Comparison of ENCODE assay signal across 11 mouse cellular contexts in the genomic region with DNA sequence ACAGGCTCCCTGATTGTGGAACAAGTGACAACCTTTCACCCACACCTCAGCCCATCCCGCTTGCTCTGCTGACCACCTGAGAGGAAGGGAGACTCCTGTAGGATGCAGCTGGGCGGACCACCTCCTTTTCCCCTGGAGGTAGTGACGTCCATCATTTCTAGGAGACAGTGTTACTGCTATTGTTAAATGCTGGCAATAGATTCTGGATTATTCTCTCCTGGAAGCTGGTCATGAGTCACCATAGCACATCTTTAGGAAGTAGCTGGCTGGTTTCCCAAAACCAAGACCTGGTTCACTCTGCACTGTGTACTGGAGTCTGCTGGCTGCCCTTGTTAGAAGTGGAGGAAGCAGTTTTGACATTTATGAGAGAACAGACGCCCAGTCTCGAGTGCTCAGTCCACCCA.
DNase-seq lines count a peak whose midpoint lies in the region; ATAC-seq and TF ChIP-seq lines count a peak whose summit lies in the region.
"Had no signal": no experiment of that assay in that cellular context is flagged by ENCODE, and none has a peak within 500 bp of the region (broad histone marks: within the 10 kb centered on the region; RNA-seq: fewer than 3 reads in every experiment).

No protein-coding gene starts in this region.

- H3K4me1 ChIP-seq in heart, embryonic 16.5 days (ENCODE audit: control insufficient read depth, insufficient read depth, low read length) = peaks cover 55% of the 10 kb centered on the region
- H3K4me1 ChIP-seq in hindbrain, postnatal 0 days (ENCODE audit: insufficient read depth, low read length) = peaks cover 7% of the 10 kb centered on the region

- DNase-seq in 3T3-L1 (ENCODE audit: low read depth, low spot score) (peak; percentile 76), 416B (ENCODE audit: low read depth) (peak; percentile 23)
- peak; percentile 56 to 83 for DNase-seq in kidney, postnatal 25 days
- DNase-seq in hindbrain, postnatal 0 days (ENCODE audit: low spot score) = no peak
- no peak for DNase-seq in right cerebral cortex, adult 18-20 months
- no peak for DNase-seq in left cerebral cortex, adult 8-10 months (ENCODE audit: low spot score in 2 of 2)
- DNase-seq: embryo, embryonic 11 days; midbrain, embryonic 14.5 days had no signal

- H3K4me2 ChIP-seq in heart, embryonic 16.5 days (ENCODE audit: low read depth, low read length) = no peak overlapping the region
- H3K4me2 ChIP-seq in hindbrain, postnatal 0 days (ENCODE audit: low read depth, low read length) = no peak overlapping the region

- ATAC-seq in heart, embryonic 16.5 days (replicated peaks; ENCODE audit: extremely low read depth, insufficient read depth, low FRiP score) = peak; percentile 69
- ATAC-seq in hindbrain, postnatal 0 days = no peak
- ATAC-seq: forebrain, embryonic 14.5 days; Patski had no signal

- no peaks in the 10 kb centered on the region for H3K27me3 ChIP-seq in heart, embryonic 16.5 days (ENCODE audit: control insufficient read depth, insufficient read depth, low read length)
- H3K27me3 ChIP-seq in hindbrain, postnatal 0 days (ENCODE audit: insufficient read depth, low read length) = no peaks in the 10 kb centered on the region
- H3K27me3 ChIP-seq: Patski had no signal

- H3K36me3 ChIP-seq in heart, embryonic 16.5 days (ENCODE audit: control insufficient read depth, insufficient read depth) = no peaks in the 10 kb centered on the region
- no peaks in the 10 kb centered on the region for H3K36me3 ChIP-seq in hindbrain, postnatal 0 days (ENCODE audit: insufficient read depth, low read length)

- H3K4me3 ChIP-seq in heart, embryonic 16.5 days (ENCODE audit: low read length) = no peak overlapping the region
- H3K4me3 ChIP-seq in hindbrain, postnatal 0 days (ENCODE audit: low read length) = no peak overlapping the region

- 39% methylated on average over 5 of the region's 5 CpGs for WGBS in heart, embryonic 16.5 days
- 84% methylated on average over 5 of the region's 5 CpGs for WGBS in hindbrain, postnatal 0 days

- H3K27ac ChIP-seq in heart, embryonic 16.5 days (ENCODE audit: low read length) = peak overlapping the region; percentile 60
- no peak overlapping the region for H3K27ac ChIP-seq in hindbrain, postnatal 0 days

- TF ChIP-seq CTCF in hindbrain, postnatal 0 days (IDR thresholded peaks at IDR 0.05; ENCODE audit: low read depth) = no peak

- no peaks in the 10 kb centered on the region for H3K9me3 ChIP-seq in heart, embryonic 16.5 days (replicated peaks; ENCODE audit: control insufficient read depth, low read length)
- H3K9me3 ChIP-seq in hindbrain, postnatal 0 days (ENCODE audit: low read length) = no peaks in the 10 kb centered on the region

- no peak overlapping the region for H3K9ac ChIP-seq in heart, embryonic 16.5 days (ENCODE audit: low read length)
- no peak overlapping the region for H3K9ac ChIP-seq in hindbrain, postnatal 0 days (replicated peaks; ENCODE audit: low read length)

Comparison
In these comparisons a context has a peak if more than half of its experiments do, and no peak if none do; other contexts are left out.
1. DNase-seq: peak in 3T3-L1 (single experiment), 416B (single experiment) and kidney, postnatal 25 days (2 of 2); none in hindbrain, postnatal 0 days (single experiment), right cerebral cortex, adult 18-20 months (single experiment) and left cerebral cortex, adult 8-10 months (0 of 2).